Mouse (Mus musculus): ENCODE results near the gene Ccn1. TPM values are rescaled to one million over a fixed set of nuclear protein-coding genes. Genes with fewer than 3 reads are reported as not detected.

The Ccn1 gene
- polyA plus RNA-seq (2012; rRNA removed) = 20.9 and 33.1 TPM in 2 replicates

GRCm38 (mm10) chr3:145649852-145650202 lies at the start of gene Ccn1:
Ccn1 (minus strand) TSS chr3:145649981.

Other genes starting within 250 kb of the Ccn1 start
- 26.9 and 28.8 TPM in 2 replicates for gene Znhit6, start 73.8 kb downstream of the Ccn1 start, polyA plus RNA-seq (2012; rRNA removed)
- gene Ddah1, start 108.7 kb upstream of the Ccn1 start, polyA plus RNA-seq (2012; rRNA removed) = 60.8 and 76.4 TPM in 2 replicates

Data from central nervous system, embryonic 14 days (tissue).